Mouse (Mus musculus) MEL (cell line): ENCODE results near the gene Cep41.

Experiments
- CHD1 ChIP-seq: IDR thresholded peaks from 2 replicates; pipeline ENCODE4 v1.6.1; 2012; ENCODE audit warnings: low read depth, mild to moderate bottlenecking, inconsistent platforms, low read length, improper control_type of control experiment
- CTCF ChIP-seq, 3 experiments: IDR thresholded peaks in 2 of 3; conservative IDR thresholded peaks in 1 of 3; 2 replicates each; pipeline ENCODE4 v1.5.1; 2011 to 2012; ENCODE audit warnings: low read length in 3 of 3, low read depth in 2 of 3, mild to moderate bottlenecking in 2 of 3, improper control_type of control experiment in 1 of 3, inconsistent platforms in 1 of 3, mixed read lengths in 1 of 3, moderate library complexity in 1 of 3; ENCODE audit not compliant: control insufficient read depth in 1 of 3, insufficient read depth in 1 of 3, poor library complexity in 1 of 3, severe bottlenecking in 1 of 3
- ELF1 ChIP-seq: IDR thresholded peaks from 2 replicates; pipeline ENCODE4 v1.6.1; 2014; ENCODE audit warnings: low read depth, mild to moderate bottlenecking, inconsistent platforms, low read length, improper control_type of control experiment, moderate library complexity
- EP300 ChIP-seq, 2 experiments: IDR thresholded peaks; 2 replicates each; pipeline ENCODE4 v1.6.1; 2011; ENCODE audit warnings: improper control_type of control experiment in 2 of 2, low read length in 2 of 2, low read depth in 1 of 2, mild to moderate bottlenecking in 1 of 2
- ETS1 ChIP-seq: IDR thresholded peaks from 2 replicates; pipeline ENCODE4 v1.6.1; 2012; ENCODE audit warnings: low read depth, mild to moderate bottlenecking, inconsistent platforms, low read length, improper control_type of control experiment, moderate library complexity
- JUND ChIP-seq: IDR thresholded peaks from 2 replicates; pipeline ENCODE4 v1.6.1; 2011; ENCODE audit warnings: low read depth, mild to moderate bottlenecking, improper control_type of control experiment, low read length
- MAZ ChIP-seq: IDR thresholded peaks from 2 replicates; pipeline ENCODE4 v1.6.1; 2012; ENCODE audit warnings: low read depth, mild to moderate bottlenecking, inconsistent platforms, low read length, improper control_type of control experiment
- MXI1 ChIP-seq: IDR thresholded peaks from 2 replicates; pipeline ENCODE4 v1.6.1; 2011; ENCODE audit warnings: mild to moderate bottlenecking, low read depth, low read length, improper control_type of control experiment
- POLR2AphosphoS2 ChIP-seq: IDR thresholded peaks from 2 replicates; pipeline ENCODE4 v1.6.1; 2011; ENCODE audit warnings: low read length, improper control_type of control experiment
- RAD21 ChIP-seq: IDR thresholded peaks from 2 replicates; pipeline ENCODE4 v1.6.1; 2011; ENCODE audit warnings: mild to moderate bottlenecking, low read depth, low read length, improper control_type of control experiment
- TAL1 ChIP-seq: IDR thresholded peaks from 2 replicates; pipeline ENCODE4 v1.6.1; 2012; ENCODE audit warnings: mild to moderate bottlenecking, inconsistent platforms, low read length, moderate library complexity, mixed read lengths
- USF1 ChIP-seq: IDR thresholded peaks from 2 replicates; pipeline ENCODE4 v1.6.1; 2014; ENCODE audit warnings: low read depth, mild to moderate bottlenecking, inconsistent platforms, low read length, improper control_type of control experiment, moderate library complexity
- USF2 ChIP-seq, 2 experiments: IDR thresholded peaks; 2 replicates each; pipeline ENCODE4 v1.6.1; 2011 to 2012; ENCODE audit warnings: improper control_type of control experiment in 2 of 2, low read length in 2 of 2, borderline replicate concordance in 1 of 2, inconsistent platforms in 1 of 2, low read depth in 1 of 2, mild to moderate bottlenecking in 1 of 2; ENCODE audit not compliant: insufficient read depth in 1 of 2

DNA sequence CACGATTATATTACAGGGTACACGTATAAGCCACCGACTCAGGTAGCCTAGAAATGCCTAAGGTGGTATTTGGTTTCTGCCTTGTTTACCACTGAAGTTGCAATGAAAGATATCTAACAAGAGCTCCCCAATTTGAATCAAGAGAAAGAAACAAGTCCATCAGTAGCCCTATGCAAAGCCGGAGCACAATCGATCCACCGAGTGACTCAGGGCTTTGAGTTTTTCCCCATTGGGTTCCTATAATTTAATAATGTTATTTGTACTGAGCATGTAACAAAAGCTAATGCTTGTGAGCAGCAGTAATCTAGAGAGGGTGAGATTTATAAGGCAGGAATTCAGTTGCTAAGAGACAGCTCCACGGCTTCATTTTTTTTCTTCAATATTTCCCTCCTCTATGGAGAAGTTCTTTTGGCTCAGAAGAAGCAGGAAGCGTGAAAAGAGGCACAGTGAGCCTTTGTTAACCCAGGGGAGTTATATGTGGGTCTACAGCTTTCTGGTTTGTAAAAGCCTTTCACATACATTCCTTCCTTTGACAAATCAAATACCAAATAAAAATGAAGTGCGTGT, 18.8 kb downstream of the Cep41 start:
- TF ChIP-seq RAD21 (no peak), USF2 (IDR thresholded peaks at IDR 0.05; ENCODE audit: borderline replicate concordance in 1 of 2, insufficient read depth in 1 of 2, low read depth in 1 of 2, low read length in 2 of 2) (no peak), EP300 (IDR thresholded peaks at IDR 0.05; ENCODE audit: low read depth in 1 of 2, low read length in 2 of 2) (no peak), CTCF (IDR thresholded peaks at IDR 0.05 in 2 of 3, conservative IDR thresholded peaks at IDR 0.05 in 1 of 3; ENCODE audit: control insufficient read depth in 1 of 3, insufficient read depth in 1 of 3, low read depth in 2 of 3, low read length in 3 of 3, poor library complexity in 1 of 3, severe bottlenecking in 1 of 3) (no peak), JUND (no peak), POLR2AphosphoS2 (no peak), ETS1 (no peak), CHD1 (no peak), MAZ (no peak), ELF1 (no peak), TAL1 (no peak), MXI1 (no peak), USF1 (no peak)
